Mouse (Mus musculus): ENCODE data around the gene Lep.

The Lep gene

DNA sequence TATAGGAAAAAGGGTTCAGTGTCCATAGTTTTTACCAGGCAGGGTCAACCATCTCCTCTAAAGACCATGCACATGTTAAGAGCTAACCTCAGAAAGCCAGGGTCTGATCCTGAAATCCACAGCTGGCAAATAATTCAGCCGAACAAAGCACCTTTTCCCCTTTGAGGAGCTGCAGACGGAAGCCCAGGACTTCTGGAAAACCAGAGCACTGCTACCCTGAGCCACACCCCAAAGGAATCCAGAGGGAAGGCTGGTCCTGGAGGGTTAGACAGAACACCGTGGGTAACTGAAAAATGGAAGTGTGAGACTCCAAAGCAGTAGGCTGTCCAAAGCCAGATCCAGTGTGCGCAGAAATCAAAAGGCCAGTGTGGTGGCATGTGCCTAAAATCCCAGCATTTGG is 58.9 kb downstream of the Lep start:
- DNase-seq = no peak

DNA sequence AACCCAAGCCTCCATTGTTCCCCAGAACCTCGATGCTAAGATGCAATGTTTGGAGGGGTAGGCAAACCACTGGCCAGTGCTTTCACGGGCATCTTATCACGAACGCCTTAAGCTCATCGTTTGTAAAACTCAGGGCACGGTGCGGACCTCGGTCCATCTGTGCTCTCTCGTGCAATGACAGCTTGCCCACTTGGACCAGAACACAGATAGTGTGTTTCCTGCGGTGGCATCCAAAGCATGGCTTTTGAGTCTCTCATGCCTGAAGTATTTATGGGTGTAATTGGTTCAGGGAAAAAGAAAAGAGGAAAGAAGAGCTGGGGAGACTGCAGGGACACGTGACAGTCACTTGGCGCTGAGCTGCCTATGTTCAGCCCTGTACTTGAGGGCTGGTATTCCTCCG is 60.0 kb downstream of the Lep start:
- DNase-seq = no peak

All from lung, postnatal 4 days (tissue).